Mouse (Mus musculus) limb, embryonic 14.5 days (tissue): ENCODE measurements around the gene Fgfrl1. TPM values are rescaled to one million over a fixed set of nuclear protein-coding genes. Genes with fewer than 3 reads are reported as not detected.

Experiments
- ATAC-seq: fragments of 200-750 bp; cut with Nextera tagmentation; 2 replicates; pipeline ENCODE4 v1.8.0; 2017; ENCODE audit warnings: low read depth, moderate number of reproducible peaks, moderate TSS enrichment; ENCODE audit not compliant: low FRiP score
- DNase-seq: peaks from one replicate; pipeline ENCODE4 v3.0.0-alpha.2; 2015; ENCODE audit warnings: low spot score
- H3K27ac ChIP-seq: fragments of 300-500 bp; sonication (generic); replicated peaks from 2 replicates; pipeline ENCODE4 v1.5.1; 2014; ENCODE audit warnings: low read depth, mild to moderate bottlenecking, low read length, moderate library complexity, mixed read lengths
- H3K27me3 ChIP-seq: fragments of 300-500 bp; sonication (generic); 2 replicates; pipeline ENCODE4 v1.6.1; 2014; ENCODE audit warnings: low read length, mixed read lengths; ENCODE audit not compliant: control insufficient read depth, insufficient read depth
- H3K36me3 ChIP-seq: fragments of 300-500 bp; sonication (generic); 2 replicates; pipeline ENCODE4 v1.6.1; 2014; ENCODE audit warnings: mild to moderate bottlenecking, low read length, moderate library complexity, mixed read lengths; ENCODE audit not compliant: control insufficient read depth, insufficient read depth
- H3K4me1 ChIP-seq: fragments of 300-500 bp; sonication (generic); 2 replicates; pipeline ENCODE4 v1.6.1; 2014; ENCODE audit warnings: antibody characterized with exemption, low read length, mixed read lengths; ENCODE audit not compliant: control insufficient read depth, insufficient read depth
- H3K4me2 ChIP-seq: fragments of 300-500 bp; sonication (generic); replicated peaks from 2 replicates; pipeline ENCODE4 v1.6.1; 2014; ENCODE audit warnings: low read depth, mild to moderate bottlenecking, low read length, moderate library complexity; ENCODE audit not compliant: severe bottlenecking
- H3K4me3 ChIP-seq: fragments of 300-500 bp; sonication (generic); replicated peaks from 2 replicates; pipeline ENCODE4 v1.5.1; 2014; ENCODE audit warnings: low read length
- H3K9ac ChIP-seq: fragments of 300-500 bp; sonication (generic); 2 replicates; pipeline ENCODE4 v1.6.1; 2014; ENCODE audit warnings: mild to moderate bottlenecking, low read depth, low read length, moderate library complexity; ENCODE audit not compliant: severe bottlenecking
- H3K9me3 ChIP-seq: fragments of 300-500 bp; sonication (generic); 2 replicates; pipeline ENCODE4 v1.6.1; 2016; ENCODE audit warnings: low read length; ENCODE audit not compliant: control insufficient read depth
- POLR2A ChIP-seq: fragments of 200-500 bp; IDR thresholded peaks from 2 replicates; pipeline ENCODE4 v1.8.0; 2012; ENCODE audit warnings: inconsistent platforms, mild to moderate bottlenecking, moderate library complexity, borderline replicate concordance; ENCODE audit not compliant: insufficient read depth, insufficient read length; ENCODE audit errors: extremely low read depth
- WGBS: fragments of 180-500 bp; shearing (Covaris S2); extraction: QIAGEN DNeasy Blood & Tissue Kit; methylation state at CpG from one replicate; pipeline ENCODE4 v1.1.7; 2014; 5-methylcytosine and 5-hydroxymethylcytosine counted together
- polyA plus RNA-seq, 2 experiments: library from polyadenylated mRNA; depleted of rRNA in 1 of 2; stranded (reverse) in 1 of 2; unstranded in 1 of 2; fragments of >200 nt; fragmentation: Nextera tagmentation in 1 of 2; extraction: Ambion mirVana in 1 of 2; gene quantifications; 2 replicates each; pipeline versions ENCODE4 v1.2.1 to v1.2.3; 2012 to 2014

The Fgfrl1 gene
- polyA plus RNA-seq, 2 experiments, result 46.5 to 119 TPM

DNA sequence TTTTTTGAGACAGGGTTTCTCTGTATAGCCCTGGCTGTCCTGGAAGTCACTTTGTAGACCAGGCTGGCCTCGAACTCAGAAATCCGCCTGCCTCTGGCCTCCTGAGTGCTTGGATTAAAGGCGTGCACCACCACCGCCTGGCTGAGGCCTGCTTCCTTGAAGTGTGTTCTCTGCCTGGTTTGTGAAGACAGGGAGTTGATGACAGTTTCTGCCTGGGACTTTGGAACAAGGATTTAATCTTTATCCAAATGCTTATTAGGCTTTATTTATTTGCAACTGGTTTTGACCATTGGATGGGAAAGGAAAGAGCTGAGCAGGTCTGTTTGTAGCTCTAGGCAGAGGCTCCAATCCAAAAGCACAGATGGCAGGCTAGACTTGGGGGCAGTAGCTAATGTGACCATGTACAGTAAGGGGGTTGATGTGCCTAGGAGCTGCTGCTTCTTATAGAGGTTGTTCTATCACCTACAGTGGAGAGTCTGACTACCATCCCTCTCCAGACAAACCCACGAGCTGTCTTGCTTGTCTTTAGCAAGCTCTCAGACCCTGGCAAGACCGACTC lies 13.8 kb upstream of the Fgfrl1 start:
- DNase-seq (no peak), ATAC-seq (no peak)
- TF ChIP-seq POLR2A, result no peak
- no peak overlapping the region for H3K4me2 ChIP-seq
- H3K27me3 ChIP-seq, result no peaks in the 10 kb centered on the region
- H3K9me3 ChIP-seq, result no peaks in the 10 kb centered on the region
- peaks cover 12% of the 10 kb centered on the region for H3K4me1 ChIP-seq
- H3K36me3 ChIP-seq, result no peaks in the 10 kb centered on the region
- H3K27ac ChIP-seq, result peak overlapping the region; percentile 48; the same call in 1 of the 2 replicates
- H3K9ac ChIP-seq, result no peak overlapping the region
- no peak overlapping the region for H3K4me3 ChIP-seq
- 92% methylated on average over 6 of the region's 6 CpGs for WGBS

DNA sequence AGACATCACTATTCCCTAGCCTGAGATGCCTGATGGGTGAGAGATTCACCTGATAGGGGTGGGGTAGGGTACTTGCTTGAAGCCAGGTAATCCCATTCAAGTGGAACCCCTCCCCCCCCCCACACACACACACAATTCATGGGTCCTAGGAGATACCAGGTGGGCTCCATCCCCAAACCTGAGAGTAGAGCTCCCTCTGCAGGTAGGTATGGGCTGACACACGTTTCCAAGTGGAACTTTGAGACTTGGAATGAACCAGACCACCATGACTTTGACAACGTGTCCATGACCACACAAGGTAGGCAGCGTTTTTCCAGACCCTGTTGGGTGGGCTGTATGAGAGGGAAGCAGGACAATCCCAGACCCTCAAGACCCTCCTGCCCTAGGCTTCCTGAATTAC lies 12.3 kb upstream of the Fgfrl1 start:
- WGBS, result 55% methylated on average over 3 of the region's 3 CpGs
- no peaks in the 10 kb centered on the region for H3K27me3 ChIP-seq
- H3K36me3 ChIP-seq, result no peaks in the 10 kb centered on the region; the same call in 1 of the 2 replicates
- TF ChIP-seq POLR2A, result no peak
- H3K9ac ChIP-seq, result no peak overlapping the region
- H3K9me3 ChIP-seq, result no peaks in the 10 kb centered on the region
- no peak overlapping the region for H3K4me2 ChIP-seq
- no peak overlapping the region for H3K4me3 ChIP-seq
- ATAC-seq (no peak), DNase-seq (no peak)
- no peak overlapping the region for H3K27ac ChIP-seq
- peaks cover 12% of the 10 kb centered on the region for H3K4me1 ChIP-seq

DNA sequence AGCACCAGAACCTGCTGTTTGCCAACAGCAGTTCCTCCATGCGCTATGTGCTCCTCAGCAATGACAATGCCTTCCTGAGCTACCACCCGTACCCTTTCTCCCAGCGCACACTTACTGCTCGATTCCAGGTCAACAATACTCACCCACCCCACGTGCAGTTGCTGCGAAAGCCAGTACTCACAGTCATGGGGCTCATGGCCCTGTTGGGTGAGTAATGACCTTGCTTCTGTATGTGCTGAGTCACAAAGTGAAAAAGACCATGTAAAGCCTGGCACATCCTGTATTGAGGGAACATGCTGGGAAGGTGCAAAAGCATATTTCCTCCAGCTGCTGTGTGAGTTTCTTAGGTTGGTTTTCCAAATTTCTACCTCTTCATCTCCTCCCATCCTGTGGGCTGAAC lies 11.3 kb upstream of the Fgfrl1 start:
- no peak overlapping the region for H3K9ac ChIP-seq
- no peak overlapping the region for H3K27ac ChIP-seq
- no peak overlapping the region for H3K4me3 ChIP-seq
- ATAC-seq (no peak), DNase-seq (no peak)
- H3K4me2 ChIP-seq, result no peak overlapping the region
- no peaks in the 10 kb centered on the region for H3K9me3 ChIP-seq
- no peak for TF ChIP-seq POLR2A
- H3K36me3 ChIP-seq, result peaks cover under 1% of the 10 kb centered on the region; the same call in 1 of the 2 replicates
- peaks cover 12% of the 10 kb centered on the region for H3K4me1 ChIP-seq
- H3K27me3 ChIP-seq, result no peaks in the 10 kb centered on the region
- WGBS, result 92% methylated on average over 6 of the region's 6 CpGs

DNA sequence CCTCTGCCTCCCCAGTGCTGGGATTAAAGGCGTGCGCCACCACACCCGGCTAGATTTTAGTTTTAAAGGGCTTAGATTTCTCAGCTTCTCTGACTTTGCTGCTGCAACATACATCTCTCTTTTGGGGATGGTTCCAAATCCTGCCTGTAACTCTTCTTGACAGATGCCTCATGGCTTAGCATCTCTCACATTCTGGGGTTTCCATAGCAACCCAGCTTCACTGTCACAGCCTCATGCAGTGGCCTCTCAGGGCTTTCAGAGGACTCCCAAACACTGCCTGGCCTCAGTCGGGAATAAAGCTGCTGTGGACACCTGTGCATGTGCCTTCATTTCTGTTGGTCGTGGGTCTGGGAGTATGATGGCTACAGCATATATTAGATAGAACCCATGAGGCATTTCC lies 3.1 kb upstream of the Fgfrl1 start:
- no peaks in the 10 kb centered on the region for H3K9me3 ChIP-seq
- TF ChIP-seq POLR2A, result no peak
- ATAC-seq (no peak), DNase-seq (no peak)
- H3K4me1 ChIP-seq, result peaks cover 15% of the 10 kb centered on the region
- peaks cover 3% of the 10 kb centered on the region; the same call in 1 of the 2 replicates for H3K36me3 ChIP-seq
- no peak overlapping the region for H3K27ac ChIP-seq
- no peak overlapping the region for H3K4me2 ChIP-seq
- no peak overlapping the region for H3K9ac ChIP-seq
- no peak overlapping the region for H3K4me3 ChIP-seq
- H3K27me3 ChIP-seq, result no peaks in the 10 kb centered on the region
- 75% methylated on average over 5 of the region's 5 CpGs for WGBS

DNA sequence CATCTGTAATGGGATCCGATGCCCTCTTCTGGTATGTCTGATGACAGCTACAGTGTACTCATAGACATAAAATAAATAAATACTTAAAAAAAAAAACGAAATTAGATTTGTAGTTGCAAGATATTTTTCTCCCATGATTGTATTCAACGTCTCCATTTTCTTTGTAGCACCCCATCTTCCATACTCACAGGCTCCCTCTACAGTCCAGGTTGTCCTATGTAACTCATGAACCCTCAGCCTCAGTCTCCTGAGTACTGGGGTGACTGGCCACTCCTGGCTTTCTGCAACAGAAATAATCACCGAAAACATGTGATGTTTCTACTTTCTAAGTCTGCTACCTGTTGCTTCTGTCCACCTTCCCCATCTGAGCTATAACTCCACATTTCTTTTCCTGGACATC lies 1.0 kb upstream of the Fgfrl1 start:
- peaks cover 27% of the 10 kb centered on the region for H3K4me1 ChIP-seq
- H3K9ac ChIP-seq, result no peak overlapping the region
- ATAC-seq (no peak), DNase-seq (no peak)
- no peak overlapping the region for H3K27ac ChIP-seq
- 76% methylated on average over 4 of the region's 4 CpGs for WGBS
- TF ChIP-seq POLR2A, result no peak
- H3K36me3 ChIP-seq, result no peaks in the 10 kb centered on the region; the same call in 1 of the 2 replicates
- H3K27me3 ChIP-seq, result no peaks in the 10 kb centered on the region
- no peaks in the 10 kb centered on the region for H3K9me3 ChIP-seq
- no peak overlapping the region for H3K4me3 ChIP-seq
- 0 out of 2 replicates have a peak overlapping the region, but pooled peaks have one; percentile 68 for H3K4me2 ChIP-seq
